Mouse (Mus musculus): Measurements from ENCODE around the gene Mapk8. TPM values are rescaled to one million over a fixed set of nuclear protein-coding genes. Genes with fewer than 3 reads are reported as not detected.

Gene Mapk8
- total and polyA plus RNA-seq, 3 experiments: 27.5 to 47.5 TPM; not detected in 1

- Histone ChIP-seq H3K79me2 (ENCODE audit: control insufficient read depth, insufficient read depth, low read length, poor library complexity) (no peaks in the 10 kb centered on the region), H3K9me3 (replicated peaks; ENCODE audit: insufficient read depth, low read length) (no peaks in the 10 kb centered on the region), H3K4me1 (ENCODE audit: control insufficient read depth in 1 of 2, insufficient read depth in 2 of 2, low read length in 2 of 2) (no peaks in the 10 kb centered on the region), H3K9ac (ENCODE audit: control insufficient read depth, low read depth, low read length, poor library complexity, severe bottlenecking) (no peak overlapping the region), H3K27ac (ENCODE audit: control insufficient read depth, low read depth, low read length) (no peak overlapping the region), H3K36me3 (ENCODE audit: control insufficient read depth in 1 of 2, insufficient read depth in 2 of 2, low read length in 2 of 2) (no peaks in the 10 kb centered on the region), H3K4me3 (ENCODE audit: control insufficient read depth in 1 of 2, insufficient read depth in 1 of 2, low read depth in 2 of 2, low read length in 2 of 2) (no peak overlapping the region), H3K27me3 (ENCODE audit: control insufficient read depth in 1 of 2, insufficient read depth in 2 of 2, low read length in 2 of 2) (no peaks in the 10 kb centered on the region)
- TF ChIP-seq CTCF (IDR thresholded peaks at IDR 0.05 in 2 of 3, conservative IDR thresholded peaks at IDR 0.05 in 1 of 3; ENCODE audit: control insufficient read depth in 1 of 3, insufficient read depth in 1 of 3, low read depth in 2 of 3, low read length in 3 of 3, poor library complexity in 1 of 3, severe bottlenecking in 1 of 3): no peak
- no peak for TF ChIP-seq SMC3 (IDR thresholded peaks at IDR 0.05; ENCODE audit: low read depth, low read length)
- no peak for TF ChIP-seq BHLHE40 (IDR thresholded peaks at IDR 0.05; ENCODE audit: borderline replicate concordance, low read depth, low read length)
- no peak for TF ChIP-seq POLR2AphosphoS5 (IDR thresholded peaks at IDR 0.05; ENCODE audit: borderline replicate concordance, low read depth, low read length)
- no peak for TF ChIP-seq ZKSCAN1 (IDR thresholded peaks at IDR 0.05; ENCODE audit: low read depth, low read length)
- TF ChIP-seq GATA1 (IDR thresholded peaks at IDR 0.05; ENCODE audit: low read depth, low read length): no peak
- TF ChIP-seq MAX (IDR thresholded peaks at IDR 0.05; ENCODE audit: low read length): no peak
- no peak for TF ChIP-seq MYC (IDR thresholded peaks at IDR 0.05; ENCODE audit: low read depth, low read length)
- no peak for TF ChIP-seq TAL1 (IDR thresholded peaks at IDR 0.05; ENCODE audit: low read length)
- TF ChIP-seq JUND (IDR thresholded peaks at IDR 0.05; ENCODE audit: low read depth, low read length): no peak
- no peak for TF ChIP-seq KAT2A (conservative IDR thresholded peaks at IDR 0.05; ENCODE audit: low read depth, low read length)
- no peak for TF ChIP-seq MYB (IDR thresholded peaks at IDR 0.05; ENCODE audit: low read depth, low read length)
- no peak for TF ChIP-seq MEF2A (IDR thresholded peaks at IDR 0.05; ENCODE audit: extremely low read depth, insufficient replicate concordance, low read depth, low read length, poor library complexity, severe bottlenecking)
- DNase-seq (ENCODE audit: low read depth, low spot score): no peak
Measured at GRCm38 (mm10) chr14:33351019-33351418, 95.9 kb downstream of the Mapk8 start.

DNA sequence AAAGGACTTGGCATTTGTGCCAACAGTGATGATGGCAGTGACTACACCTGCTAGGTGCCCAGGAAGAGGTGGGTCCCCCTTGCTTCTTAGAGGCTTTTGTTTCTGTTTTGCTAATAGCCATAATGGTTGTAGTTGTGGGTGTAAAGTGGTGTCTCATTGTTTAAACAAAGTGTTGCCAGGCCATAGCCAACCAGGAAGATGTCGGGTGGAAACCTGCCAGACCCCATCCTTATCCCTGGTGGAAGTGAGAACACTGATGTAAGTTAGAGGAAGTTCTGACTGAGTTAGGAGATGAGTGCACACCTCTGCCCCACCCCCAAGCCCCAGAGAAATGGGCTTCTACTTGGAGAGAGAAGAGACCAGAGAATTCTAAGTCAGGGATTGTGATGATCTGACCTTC is 98.8 kb downstream of the Mapk8 start:
- no peaks in the 10 kb centered on the region for H3K27me3 ChIP-seq (ENCODE audit: control insufficient read depth in 1 of 2, insufficient read depth in 2 of 2, low read length in 2 of 2)
- no peaks in the 10 kb centered on the region for H3K79me2 ChIP-seq (ENCODE audit: control insufficient read depth, insufficient read depth, low read length, poor library complexity)
- no peak overlapping the region for H3K4me3 ChIP-seq (ENCODE audit: control insufficient read depth in 1 of 2, insufficient read depth in 1 of 2, low read depth in 2 of 2, low read length in 2 of 2)
- TF ChIP-seq ETS1 (IDR thresholded peaks at IDR 0.05; ENCODE audit: low read depth, low read length): no peak
- TF ChIP-seq EP300 (IDR thresholded peaks at IDR 0.05; ENCODE audit: low read depth in 1 of 2, low read length in 2 of 2): no peak
- no peak for TF ChIP-seq POLR2A (IDR thresholded peaks at IDR 0.05; ENCODE audit: control insufficient read depth in 1 of 2, insufficient read depth in 1 of 2, low read depth in 1 of 2, low read length in 2 of 2, poor library complexity in 1 of 2)
- TF ChIP-seq RCOR1 (IDR thresholded peaks at IDR 0.05; ENCODE audit: low read depth, low read length): no peak
- no peak for TF ChIP-seq ZMIZ1 (IDR thresholded peaks at IDR 0.05; ENCODE audit: low read depth, low read length)
- H3K27ac ChIP-seq (ENCODE audit: control insufficient read depth, low read depth, low read length): no peak overlapping the region
- peaks cover 0 to 3% of the 10 kb centered on the region in 2 experiments; a peak in 2 of 4 replicates for H3K4me1 ChIP-seq (ENCODE audit: control insufficient read depth in 1 of 2, insufficient read depth in 2 of 2, low read length in 2 of 2)
- no peaks in the 10 kb centered on the region for H3K36me3 ChIP-seq (ENCODE audit: control insufficient read depth in 1 of 2, insufficient read depth in 2 of 2, low read length in 2 of 2)
- H3K9me3 ChIP-seq (replicated peaks; ENCODE audit: insufficient read depth, low read length): no peaks in the 10 kb centered on the region
- no peak for DNase-seq (ENCODE audit: low read depth, low spot score)
- H3K9ac ChIP-seq (ENCODE audit: control insufficient read depth, low read depth, low read length, poor library complexity, severe bottlenecking): no peak overlapping the region
